Comparison of ENCODE assay signal across 10 mouse cellular contexts in genomic region chr5:147085201-147085894, GRCm38 (mm10). TPM values are rescaled to one million over a fixed set of nuclear protein-coding genes. Genes with fewer than 3 reads are reported as not detected.
DNase-seq lines count a peak whose midpoint lies in the region; ATAC-seq and TF ChIP-seq lines count a peak whose summit lies in the region.
"Had no signal": no experiment of that assay in that cellular context is flagged by ENCODE, and none has a peak within 500 bp of the region (broad histone marks: within the 10 kb centered on the region; RNA-seq: fewer than 3 reads in every experiment).

No protein-coding gene starts in this region.

- TF ChIP-seq EP300 in heart, adult 2 months (IDR thresholded peaks at IDR 0.05; ENCODE audit: insufficient read depth, low read depth, low read length), result no peak

- peak; percentile 35 for DNase-seq in kidney, postnatal 14 days
- no peak for DNase-seq in kidney, adult 2 months
- peak; percentile 90 for DNase-seq in cerebellum, adult 9-11 months
- DNase-seq in layer of hippocampus, adult 11-12 months (ENCODE audit: low spot score), result peak; percentile 64
- no peak for DNase-seq in heart, embryonic 10.5 days (ENCODE audit: low spot score)
- no peak for DNase-seq in heart, adult 2 months

- no peak for ATAC-seq in erythroid progenitor cell, adult 5-6 weeks (replicated peaks; ENCODE audit: low FRiP score, poor library complexity, severe bottlenecking)

- 74% methylated on average over 9 of the region's 9 CpGs for WGBS in kidney, adult 2 months
- WGBS in heart, embryonic 10.5 days, result 95% methylated on average over 9 of the region's 9 CpGs
- 74% methylated on average over 9 of the region's 9 CpGs for WGBS in heart, adult 2 months

- peaks cover 10% of the 10 kb centered on the region; the same call in 1 of the 2 replicates for H3K4me1 ChIP-seq in kidney, adult 2 months (ENCODE audit: control insufficient read depth, insufficient read depth, low read length)
- peaks cover 8% of the 10 kb centered on the region; the same call in 1 of the 2 replicates for H3K4me1 ChIP-seq in heart, embryonic 10.5 days
- peaks cover 9% of the 10 kb centered on the region for H3K4me1 ChIP-seq in heart, adult 2 months (ENCODE audit: control insufficient read depth, insufficient read depth, low read length)
- H3K4me1 ChIP-seq: hindbrain, embryonic 12.5 days had no signal

- no peaks in the 10 kb centered on the region for H3K36me3 ChIP-seq in kidney, adult 2 months (ENCODE audit: control insufficient read depth, insufficient read depth, low read length)
- peaks cover 4% of the 10 kb centered on the region for H3K36me3 ChIP-seq in myocyte (ENCODE audit: control insufficient read depth, insufficient read depth)
- H3K36me3 ChIP-seq in heart, embryonic 10.5 days, result peaks cover 31% of the 10 kb centered on the region; the same call in 1 of the 2 replicates
- 0 out of 2 replicates have a peak, but pooled peaks cover 1% of the 10 kb centered on the region for H3K36me3 ChIP-seq in heart, adult 2 months (ENCODE audit: control insufficient read depth, insufficient read depth, low read length)

- H3K79me2 ChIP-seq in myocyte (ENCODE audit: control insufficient read depth, insufficient read depth), result peaks cover 17% of the 10 kb centered on the region
- H3K79me2 ChIP-seq in heart, adult 2 months (replicated peaks; ENCODE audit: control insufficient read depth, insufficient read depth, low read length), result no peaks in the 10 kb centered on the region; the same call in 1 of the 2 replicates

- no peak overlapping the region for H3K9ac ChIP-seq in heart, adult 2 months (ENCODE audit: low read depth, low read length)
- H3K9ac ChIP-seq: hindbrain, embryonic 12.5 days had no signal

- H3K27ac ChIP-seq in kidney, adult 2 months (ENCODE audit: insufficient read depth, low read depth, low read length), result no peak overlapping the region
- H3K27ac ChIP-seq in heart, embryonic 10.5 days, result no peak overlapping the region
- H3K27ac ChIP-seq in heart, adult 2 months, result no peak overlapping the region
- H3K27ac ChIP-seq: hindbrain, embryonic 12.5 days; macrophage had no signal

- no peak for TF ChIP-seq POLR2A in kidney, adult 2 months (IDR thresholded peaks at IDR 0.05; ENCODE audit: low read depth, low read length)
- TF ChIP-seq POLR2A in myocyte (IDR thresholded peaks at IDR 0.05; ENCODE audit: insufficient read length, low read depth), result no peak
- no peak for TF ChIP-seq POLR2A in heart, adult 2 months (IDR thresholded peaks at IDR 0.05; ENCODE audit: insufficient read depth, low read depth, low read length)

- H3K27me3 ChIP-seq in kidney, adult 2 months (replicated peaks; ENCODE audit: control insufficient read depth, insufficient read depth, low read length), result no peaks in the 10 kb centered on the region
- H3K27me3 ChIP-seq in myocyte (ENCODE audit: control insufficient read depth, insufficient read depth, insufficient read length), result no peaks in the 10 kb centered on the region
- H3K27me3 ChIP-seq in heart, embryonic 10.5 days (ENCODE audit: insufficient read depth, poor library complexity, severe bottlenecking), result no peaks in the 10 kb centered on the region
- no peaks in the 10 kb centered on the region for H3K27me3 ChIP-seq in heart, adult 2 months (ENCODE audit: control insufficient read depth, insufficient read depth, low read length)
- H3K27me3 ChIP-seq: hindbrain, embryonic 12.5 days had no signal

- H3K9me3 ChIP-seq in heart, embryonic 10.5 days, result no peaks in the 10 kb centered on the region
- H3K9me3 ChIP-seq: hindbrain, embryonic 12.5 days had no signal

- intact Hi-C loops in heart, adult 2 months (cut with DNase I), result no loop called here

- H3ac ChIP-seq in myocyte (ENCODE audit: control insufficient read depth, insufficient read length), result no peak overlapping the region

- H3K4me3 ChIP-seq in kidney, adult 2 months (ENCODE audit: insufficient read depth, low read depth, low read length), result no peak overlapping the region
- H3K4me3 ChIP-seq in myocyte, result no peak overlapping the region
- H3K4me3 ChIP-seq in heart, embryonic 10.5 days, result no peak overlapping the region
- no peak overlapping the region for H3K4me3 ChIP-seq in heart, adult 2 months
- H3K4me3 ChIP-seq: hindbrain, embryonic 12.5 days had no signal

- TF ChIP-seq CTCF in kidney, adult 2 months (conservative IDR thresholded peaks at IDR 0.05; ENCODE audit: insufficient read depth, insufficient read length, low read depth, low read length), result no peak
- TF ChIP-seq CTCF in heart, adult 2 months (IDR thresholded peaks at IDR 0.05), result no peak

- no peak overlapping the region for H3K4me2 ChIP-seq in myocyte (ENCODE audit: low read depth)
- H3K4me2 ChIP-seq: hindbrain, embryonic 12.5 days had no signal

TF ChIP-seq in myocyte, 11 proteins besides CTCF, POLR2A, EP300 and RAD21:
- no peak for TF ChIP-seq MAX (IDR thresholded peaks at IDR 0.05; ENCODE audit: low read depth)
- TF ChIP-seq TCF12 (IDR thresholded peaks at IDR 0.05; ENCODE audit: insufficient read depth, poor library complexity, severe bottlenecking), result peak; percentile 32
- TF ChIP-seq USF1 (IDR thresholded peaks at IDR 0.05; ENCODE audit: low read depth), result no peak
- peak in 2 of 3 experiments; percentile 64 to 77 for TF ChIP-seq MYOD1 (IDR thresholded peaks at IDR 0.05; ENCODE audit: control insufficient read depth in 1 of 3, insufficient read length in 2 of 3, low read depth in 2 of 3)
- no peak for TF ChIP-seq POLR2AphosphoS2 (IDR thresholded peaks at IDR 0.05; ENCODE audit: insufficient read length, low read depth)
- no peak for TF ChIP-seq TCF3 (IDR thresholded peaks at IDR 0.05; ENCODE audit: insufficient read length, low read depth)
- TF ChIP-seq SRF (IDR thresholded peaks at IDR 0.05; ENCODE audit: control insufficient read depth, insufficient read length, low read depth), result no peak
- TF ChIP-seq CEBPB (IDR thresholded peaks at IDR 0.05; ENCODE audit: insufficient read depth, poor library complexity, severe bottlenecking), result no peak
- TF ChIP-seq REST (IDR thresholded peaks at IDR 0.05; ENCODE audit: insufficient read depth, insufficient read length), result no peak
- no peak for TF ChIP-seq E2F4 (IDR thresholded peaks at IDR 0.05; ENCODE audit: insufficient read depth)
- peak; percentile 48 to 87 (median 70) for TF ChIP-seq MYOG (IDR thresholded peaks at IDR 0.05; ENCODE audit: control insufficient read depth in 1 of 3, insufficient read depth in 1 of 3, insufficient read length in 2 of 3, low read depth in 2 of 3)

RNA-seq across cellular contexts. Expression of gene Polr1d, which starts 8.5 kb away (rescaled TPM):
- polyA plus RNA-seq in kidney, adult 2 months (2012; rRNA removed), result 44.8 and 55.9 TPM in 2 replicates
- polyA plus RNA-seq in myocyte (2012; fragmentation: generic; extraction: Trizol), result 92.4 TPM
- polyA plus RNA-seq in heart, embryonic 10.5 days (2016; fragmentation: Nextera tagmentation; extraction: Ambion mirVana), result 114 and 129 TPM in 2 replicates
- total RNA-seq in erythroid progenitor cell, adult 5-6 weeks (2015; ENCODE audit: low replicate concordance), result 42.8 and 43.2 TPM in 2 replicates
- 17.5 and 41.8 TPM in 2 replicates for total RNA-seq in erythroid progenitor cell, adult 5-6 weeks (2017; ENCODE audit: low replicate concordance)
- total RNA-seq in heart, adult 2 months (2021), result 10 to 100 TPM; 66.6 to 74.8 TPM
- polyA plus RNA-seq in heart, adult 2 months (2012; rRNA removed), result 24.2 and 35.7 TPM in 2 replicates

RNA-seq across cellular contexts. Expression of gene Lnx2, which starts 9.0 kb away (rescaled TPM):
- polyA plus RNA-seq in kidney, adult 2 months (2012; rRNA removed), result 24.1 TPM in 2 replicates
- 2.2 TPM for polyA plus RNA-seq in myocyte (2012; fragmentation: generic; extraction: Trizol)
- 7.7 and 10.0 TPM in 2 replicates for polyA plus RNA-seq in heart, embryonic 10.5 days (2016; fragmentation: Nextera tagmentation; extraction: Ambion mirVana)
- 0.42 and 1.4 TPM in 2 replicates for total RNA-seq in erythroid progenitor cell, adult 5-6 weeks (2015; ENCODE audit: low replicate concordance)
- total RNA-seq in erythroid progenitor cell, adult 5-6 weeks (2017; ENCODE audit: low replicate concordance), result 1.3 and 1.7 TPM in 2 replicates
- 10 to 100 TPM in 1 of 2 experiments, 1 to 10 TPM in 1; 9.5 to 13.6 TPM for total RNA-seq in heart, adult 2 months (2021)
- 13.2 and 14.5 TPM in 2 replicates for polyA plus RNA-seq in heart, adult 2 months (2012; rRNA removed)

Comparison
In these comparisons a context has a peak if more than half of its experiments do, and no peak if none do; other contexts are left out.
1. DNase-seq: peak in kidney, postnatal 14 days (single experiment), cerebellum, adult 9-11 months (single experiment) and layer of hippocampus, adult 11-12 months (single experiment); none in kidney, adult 2 months (single experiment), heart, embryonic 10.5 days (single experiment) and heart, adult 2 months (0 of 2).